Mouse (Mus musculus): ENCODE measurements at regions not wholly inside any gene's neighbourhood (a gene's known extent, or its start where the extent isn't known, plus 50 kb on each side); places are given as distances from the start of the nearest gene placed in this dataset.

GRCm38 (mm10) chr12:82104211-82104610, 64.9 kb upstream of the Sipa1l1 start:
- Histone ChIP-seq H3K4me1 (ENCODE audit: control insufficient read depth, insufficient read depth, low read length) (no peaks in the 10 kb centered on the region), H3K9me3 (replicated peaks; ENCODE audit: control insufficient read depth, low read length) (0 out of 2 replicates have a peak, but pooled peaks cover 3% of the 10 kb centered on the region), H3K27ac (ENCODE audit: low read depth, low read length) (peak overlapping the region; percentile 1; the same call in 1 of the 2 replicates), H3K36me3 (ENCODE audit: control insufficient read depth, insufficient read depth, low read length) (no peaks in the 10 kb centered on the region), H3K9ac (ENCODE audit: low read length) (no peak overlapping the region), H3K27me3 (replicated peaks; ENCODE audit: control insufficient read depth, insufficient read depth, low read length) (no peaks in the 10 kb centered on the region), H3K4me2 (ENCODE audit: low read length) (no peak overlapping the region), H3K4me3 (ENCODE audit: low read depth, low read length) (no peak overlapping the region)
- 73% methylated on average over 10 of the region's 10 CpGs for WGBS
- ATAC-seq (peak; percentile 66; the same call in 1 of the 2 replicates), DNase-seq (ENCODE audit: low spot score) (peak; percentile 76)

- peak overlapping the region; percentile 52; the same call in 1 of the 2 replicates for H3K27ac ChIP-seq (ENCODE audit: low read depth, low read length)
- DNase-seq (ENCODE audit: low spot score) = peak; percentile 38
These were observed 63.7 kb upstream of the Sipa1l1 start for GRCm38 (mm10) chr12:82105184-82106031.

GRCm38 (mm10) chr12:82115766-82116165, 53.4 kb upstream of the Sipa1l1 start:
- WGBS = 80% methylated on average over 7 of the region's 7 CpGs
- no peak overlapping the region for H3K27ac ChIP-seq (ENCODE audit: low read depth, low read length)
- no peaks in the 10 kb centered on the region for H3K9me3 ChIP-seq (replicated peaks; ENCODE audit: control insufficient read depth, low read length)
- no peak for DNase-seq (ENCODE audit: low spot score)
- no peaks in the 10 kb centered on the region for H3K27me3 ChIP-seq (replicated peaks; ENCODE audit: control insufficient read depth, insufficient read depth, low read length)
- H3K36me3 ChIP-seq (ENCODE audit: control insufficient read depth, insufficient read depth, low read length) = no peaks in the 10 kb centered on the region
- H3K9ac ChIP-seq (ENCODE audit: low read length) = no peak overlapping the region
- no peak for ATAC-seq
- H3K4me3 ChIP-seq (ENCODE audit: low read depth, low read length) = no peak overlapping the region
- no peaks in the 10 kb centered on the region for H3K4me1 ChIP-seq (ENCODE audit: control insufficient read depth, insufficient read depth, low read length)
- H3K4me2 ChIP-seq (ENCODE audit: low read length) = no peak overlapping the region

More at GRCm38 (mm10) chr12:82105184-82106031, 63.7 kb upstream of the Sipa1l1 start:
- no peak for ATAC-seq
- Histone ChIP-seq H3K4me1 (ENCODE audit: control insufficient read depth, insufficient read depth, low read length) (no peaks in the 10 kb centered on the region), H3K4me2 (ENCODE audit: low read length) (no peak overlapping the region), H3K4me3 (ENCODE audit: low read depth, low read length) (no peak overlapping the region), H3K9me3 (replicated peaks; ENCODE audit: control insufficient read depth, low read length) (0 out of 2 replicates have a peak, but pooled peaks cover 3% of the 10 kb centered on the region), H3K27me3 (replicated peaks; ENCODE audit: control insufficient read depth, insufficient read depth, low read length) (no peaks in the 10 kb centered on the region), H3K9ac (ENCODE audit: low read length) (no peak overlapping the region), H3K36me3 (ENCODE audit: control insufficient read depth, insufficient read depth, low read length) (no peaks in the 10 kb centered on the region)
- 74% methylated on average over 17 of the region's 17 CpGs for WGBS

Data from forebrain, embryonic 14.5 days (tissue).